Mouse (Mus musculus) heart, postnatal 0 days (tissue): ENCODE measurements at regions not wholly inside any gene's neighbourhood (a gene's known extent, or its start where the extent isn't known, plus 50 kb on each side); places are given as distances from the start of the nearest gene placed in this dataset.

Source experiments
- CTCF ChIP-seq: IDR thresholded peaks from 2 replicates; pipeline ENCODE4 v1.5.1; 2016; ENCODE audit warnings: antibody characterized with exemption, control low read depth, low read depth
- EP300 ChIP-seq: IDR thresholded peaks from 2 replicates; pipeline ENCODE4 v1.6.1; 2016; ENCODE audit warnings: antibody characterized with exemption, low read depth

GRCm38 (mm10) chr4:125313252-125313651 is 177.2 kb upstream of the Grik3 start:
- no peak for TF ChIP-seq EP300
- no peak for TF ChIP-seq CTCF
